Mouse (Mus musculus) hindbrain, postnatal 0 days (tissue): Measurements from ENCODE around the gene Arl5c. TPM values are rescaled to one million over a fixed set of nuclear protein-coding genes. Genes with fewer than 3 reads are reported as not detected.
A peak's percentile ranks its signal among the peaks of the same experiment; 100 is the strongest.

Experiments
- ATAC-seq: fragments of 200-750 bp; cut with Nextera tagmentation; 2 replicates; pipeline ENCODE4 v1.8.0; 2017; ENCODE audit warnings: mild to moderate bottlenecking, moderate TSS enrichment, moderate library complexity
- DNase-seq: peaks from one replicate; pipeline ENCODE4 v3.0.0-alpha.2; 2015; ENCODE audit warnings: low spot score
- H3K27ac ChIP-seq: fragments of 300-500 bp; sonication (generic); 2 replicates; pipeline ENCODE4 v1.5.1; 2014; ENCODE audit warnings: mild to moderate bottlenecking
- H3K27me3 ChIP-seq: fragments of 300-500 bp; sonication (generic); 2 replicates; pipeline ENCODE4 v1.6.1; 2014; ENCODE audit warnings: low read length, mixed read lengths; ENCODE audit not compliant: insufficient read depth
- H3K36me3 ChIP-seq: fragments of 300-500 bp; sonication (generic); 2 replicates; pipeline ENCODE4 v1.6.1; 2014; ENCODE audit warnings: low read length, mixed read lengths; ENCODE audit not compliant: insufficient read depth
- H3K4me1 ChIP-seq: fragments of 300-500 bp; sonication (generic); 2 replicates; pipeline ENCODE4 v1.6.1; 2014; ENCODE audit warnings: antibody characterized with exemption, low read length, mixed read lengths; ENCODE audit not compliant: insufficient read depth
- H3K4me2 ChIP-seq: fragments of 300-500 bp; sonication (generic); 2 replicates; pipeline ENCODE4 v1.6.1; 2014; ENCODE audit warnings: low read depth, mild to moderate bottlenecking, low read length, moderate library complexity, mixed read lengths
- H3K4me3 ChIP-seq: fragments of 300-500 bp; sonication (generic); 2 replicates; pipeline ENCODE4 v1.5.1; 2014; ENCODE audit warnings: low read length
- H3K9ac ChIP-seq: fragments of 300-500 bp; sonication (generic); replicated peaks from 2 replicates; pipeline ENCODE4 v1.6.1; 2014; ENCODE audit warnings: mild to moderate bottlenecking, low read length, moderate library complexity, mixed read lengths
- H3K9me3 ChIP-seq: fragments of 300-500 bp; sonication (generic); 2 replicates; pipeline ENCODE4 v1.6.1; 2016; ENCODE audit warnings: low read length, mixed read lengths
- CTCF ChIP-seq: IDR thresholded peaks from 2 replicates; pipeline ENCODE4 v1.5.1; 2016; ENCODE audit warnings: antibody characterized with exemption, control low read depth, low read depth
- WGBS: fragments of 180-500 bp; shearing (Covaris S2); extraction: QIAGEN DNeasy Blood & Tissue Kit; methylation state at CpG from one replicate; pipeline ENCODE4 v1.1.7; 2014; 5-methylcytosine and 5-hydroxymethylcytosine counted together
- polyA plus RNA-seq: library from polyadenylated mRNA; unstranded; fragments of >200 nt; fragmentation: Nextera tagmentation; extraction: Ambion mirVana; gene quantifications from 2 replicates; pipeline ENCODE4 v1.2.1, GENCODE M21; 2015
- total RNA-seq: library from RNA; depleted of rRNA; stranded (reverse); fragments of >200 nt; gene quantifications from 2 replicates; pipeline ENCODE4 v1.2.3, GENCODE M21; 2014

The Arl5c gene
- total and polyA plus RNA-seq, 2 experiments from 2014 or later = 2.6 to 4.8 TPM

GRCm38 (mm10) chr11:97956905-97957560, 38.9 kb downstream of the Arl5c start:
- DNase-seq (peak; percentile 70), ATAC-seq (peak; percentile 41; the same call in 1 of the 2 replicates)
- H3K9ac ChIP-seq = no peak overlapping the region
- H3K4me1 ChIP-seq = no peaks in the 10 kb centered on the region; the same call in 1 of the 2 replicates
- H3K36me3 ChIP-seq = no peaks in the 10 kb centered on the region
- WGBS = 32% methylated on average over 6 of the region's 6 CpGs
- TF ChIP-seq CTCF = no peak
- H3K27ac ChIP-seq = no peak overlapping the region
- no peaks in the 10 kb centered on the region for H3K9me3 ChIP-seq
- no peak overlapping the region for H3K4me3 ChIP-seq
- H3K27me3 ChIP-seq = no peaks in the 10 kb centered on the region
- H3K4me2 ChIP-seq = no peak overlapping the region

- H3K4me2 ChIP-seq = no peak overlapping the region
- no peaks in the 10 kb centered on the region; the same call in 1 of the 2 replicates for H3K4me1 ChIP-seq
- H3K27ac ChIP-seq = no peak overlapping the region
- WGBS = 25% methylated on average over 4 of the region's 4 CpGs
- H3K36me3 ChIP-seq = no peaks in the 10 kb centered on the region
- no peaks in the 10 kb centered on the region for H3K9me3 ChIP-seq
- TF ChIP-seq CTCF = no peak
- no peak overlapping the region for H3K9ac ChIP-seq
- DNase-seq (peak; percentile 60), ATAC-seq (peak; percentile 66)
- H3K27me3 ChIP-seq = no peaks in the 10 kb centered on the region
- H3K4me3 ChIP-seq = no peak overlapping the region
These were observed 40.1 kb downstream of the Arl5c start for GRCm38 (mm10) chr11:97955915-97956314.

- H3K4me2 ChIP-seq = no peak overlapping the region
- no peaks in the 10 kb centered on the region for H3K27me3 ChIP-seq
- H3K9ac ChIP-seq = no peak overlapping the region
- no peaks in the 10 kb centered on the region for H3K36me3 ChIP-seq
- peaks cover 2% of the 10 kb centered on the region; the same call in 1 of the 2 replicates for H3K4me1 ChIP-seq
- no peak overlapping the region for H3K4me3 ChIP-seq
- ATAC-seq (no peak), DNase-seq (no peak)
- no peak for TF ChIP-seq CTCF
- no peaks in the 10 kb centered on the region for H3K9me3 ChIP-seq
- H3K27ac ChIP-seq = no peak overlapping the region
- WGBS = 83% methylated on average over 9 of the region's 9 CpGs
These were observed 40.7 kb downstream of the Arl5c start for GRCm38 (mm10) chr11:97955146-97955902.

GRCm38 (mm10) chr11:97954469-97955141, 41.4 kb downstream of the Arl5c start:
- ATAC-seq (no peak), DNase-seq (no peak)
- no peaks in the 10 kb centered on the region for H3K36me3 ChIP-seq
- H3K4me3 ChIP-seq = no peak overlapping the region
- H3K27me3 ChIP-seq = no peaks in the 10 kb centered on the region
- no peak overlapping the region for H3K27ac ChIP-seq
- WGBS = 61% methylated on average over 14 of the region's 14 CpGs
- H3K4me1 ChIP-seq = peaks cover 6% of the 10 kb centered on the region; the same call in 1 of the 2 replicates
- no peak for TF ChIP-seq CTCF
- H3K9ac ChIP-seq = no peak overlapping the region
- no peak overlapping the region for H3K4me2 ChIP-seq
- no peaks in the 10 kb centered on the region for H3K9me3 ChIP-seq

GRCm38 (mm10) chr11:97953939-97954275, 42.1 kb downstream of the Arl5c start:
- H3K27ac ChIP-seq = no peak overlapping the region
- ATAC-seq (no peak), DNase-seq (no peak)
- H3K9me3 ChIP-seq = no peaks in the 10 kb centered on the region
- H3K9ac ChIP-seq = no peak overlapping the region
- no peak overlapping the region for H3K4me2 ChIP-seq
- WGBS = 85% methylated on average over 6 of the region's 6 CpGs
- TF ChIP-seq CTCF = no peak
- no peak overlapping the region for H3K4me3 ChIP-seq
- no peaks in the 10 kb centered on the region for H3K36me3 ChIP-seq
- peaks cover 6% of the 10 kb centered on the region; the same call in 1 of the 2 replicates for H3K4me1 ChIP-seq
- H3K27me3 ChIP-seq = no peaks in the 10 kb centered on the region

- TF ChIP-seq CTCF = no peak
These were observed 42.6 kb downstream of the Arl5c start for GRCm38 (mm10) chr11:97953179-97953938.

More at GRCm38 (mm10) chr11:97953179-97953938, 42.6 kb downstream of the Arl5c start:
- peaks cover 6% of the 10 kb centered on the region; the same call in 1 of the 2 replicates for H3K4me1 ChIP-seq
- no peak for DNase-seq
- no peaks in the 10 kb centered on the region for H3K9me3 ChIP-seq
- ATAC-seq = no peak
- H3K4me3 ChIP-seq = no peak overlapping the region
- no peak overlapping the region for H3K4me2 ChIP-seq
- no peaks in the 10 kb centered on the region for H3K36me3 ChIP-seq
- no peak overlapping the region for H3K27ac ChIP-seq
- no peaks in the 10 kb centered on the region for H3K27me3 ChIP-seq
- no peak overlapping the region for H3K9ac ChIP-seq
- 79% methylated on average over 16 of the region's 16 CpGs for WGBS
